Mouse (Mus musculus) olfactory bulb, adult 2 months (tissue): ENCODE results near the gene Vmn2r21.
"Not testable (repeated sequence)": the region's sequence is repeated elsewhere in the genome, so short reads cannot be mapped to it uniquely, and the experiment has no call there.

ENCODE experiments used
- CTCF ChIP-seq: fragments of 200-500 bp; IDR thresholded peaks from 2 replicates; pipeline ENCODE4 v1.5.1; 2012; ENCODE audit warnings: low read depth, mild to moderate bottlenecking, low read length, moderate library complexity; ENCODE audit not compliant: insufficient read depth
- POLR2A ChIP-seq: fragments of 200-500 bp; IDR thresholded peaks from 2 replicates; pipeline ENCODE4 v1.6.1; 2012; ENCODE audit warnings: mild to moderate bottlenecking, low read depth, low read length, moderate library complexity; ENCODE audit not compliant: insufficient read depth

DNA sequence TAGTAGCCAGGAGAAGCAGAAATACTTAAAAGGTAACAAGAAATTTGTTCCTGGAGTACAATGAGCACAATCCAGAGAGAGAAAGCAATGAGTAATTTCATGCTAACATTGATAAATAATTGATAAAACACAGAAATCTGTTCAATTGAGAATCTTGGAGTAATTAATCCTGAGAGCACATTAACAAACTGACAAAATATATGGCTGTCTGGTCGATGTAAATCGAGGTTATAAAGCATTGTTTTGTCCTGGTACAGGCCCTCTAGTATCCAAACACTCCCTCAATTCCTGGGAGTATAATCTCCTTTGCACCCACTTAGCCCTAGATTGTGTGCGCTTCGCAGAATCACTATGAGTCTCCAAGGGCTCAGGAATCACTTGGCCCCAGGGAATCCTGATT, at the start of gene Vmn2r21:
- TF ChIP-seq POLR2A, CTCF: not testable (repeated sequence)
